Mouse (Mus musculus) activated CD4-positive, CD25-positive, alpha-beta regulatory T cell, adult 4 months (primary cell): ENCODE data around the gene Rab3ip. TPM values are rescaled to one million over a fixed set of nuclear protein-coding genes. Genes with fewer than 3 reads are reported as not detected.

Experiments used
- ATAC-seq: one replicate; pipeline ENCODE4 v1.8.0; 2017
- polyA plus RNA-seq, 2 experiments: library from polyadenylated mRNA; unstranded; fragments of 100-300 nt; shearing (Covaris generic); gene quantifications; one replicate each; pipeline ENCODE4 v1.2.1; 2017

Rab3ip gene
- polyA plus RNA-seq, 2 experiments from 2014 or later, result 12.1 to 15.4 TPM

DNA sequence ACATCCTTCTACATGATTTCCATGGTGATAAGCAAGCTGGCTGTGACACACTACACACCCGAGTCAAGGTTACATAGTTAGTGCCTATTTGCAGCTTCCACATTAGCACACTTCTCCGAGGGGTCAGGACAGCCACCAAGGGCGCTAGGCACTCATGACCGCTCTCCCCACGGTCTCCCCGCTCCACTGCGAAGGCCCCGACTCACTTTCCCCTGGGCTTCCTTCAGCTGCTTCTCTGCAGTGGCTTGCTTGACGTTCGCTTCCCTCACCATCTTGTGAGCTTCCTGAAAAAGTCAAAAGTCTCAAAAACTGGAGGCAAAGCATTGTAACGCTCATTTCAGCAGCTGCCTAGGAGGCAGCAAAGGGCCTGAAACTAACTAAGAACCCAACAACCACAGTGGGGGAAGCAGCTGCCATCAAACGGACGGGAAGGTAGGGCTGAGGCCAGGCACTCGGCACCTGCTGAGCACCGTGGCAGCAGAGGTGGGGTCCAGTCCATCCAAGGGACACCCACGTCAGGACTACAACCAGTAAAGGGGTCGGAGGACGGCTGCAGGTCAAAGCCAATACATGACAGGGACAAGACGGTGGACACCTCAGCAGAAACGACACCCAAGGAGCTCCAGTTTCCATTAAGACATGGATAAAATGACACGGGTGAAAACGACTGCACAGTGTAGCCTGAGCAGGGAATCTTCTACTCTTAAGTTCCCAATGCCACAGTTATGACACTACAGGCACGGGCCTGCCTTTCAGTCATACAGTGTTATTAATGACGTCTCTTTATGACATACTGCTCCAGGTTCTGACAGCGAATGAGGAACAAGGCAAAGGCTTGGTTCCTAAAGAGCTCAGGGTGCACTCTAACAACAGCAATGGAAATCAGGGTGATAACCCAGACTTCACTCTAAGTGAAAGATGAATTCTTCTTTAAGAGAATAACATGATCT, 30.9 kb downstream of the Rab3ip start:
- ATAC-seq, result no peak

- ATAC-seq, result no peak
These were observed 34.0 kb downstream of the Rab3ip start for GRCm38 (mm10) chr10:116916581-116916980.

GRCm38 (mm10) chr10:116915286-116915685, 35.3 kb downstream of the Rab3ip start:
- no peak for ATAC-seq

GRCm38 (mm10) chr10:116914586-116914985, 36.0 kb downstream of the Rab3ip start:
- ATAC-seq, result no peak

DNA sequence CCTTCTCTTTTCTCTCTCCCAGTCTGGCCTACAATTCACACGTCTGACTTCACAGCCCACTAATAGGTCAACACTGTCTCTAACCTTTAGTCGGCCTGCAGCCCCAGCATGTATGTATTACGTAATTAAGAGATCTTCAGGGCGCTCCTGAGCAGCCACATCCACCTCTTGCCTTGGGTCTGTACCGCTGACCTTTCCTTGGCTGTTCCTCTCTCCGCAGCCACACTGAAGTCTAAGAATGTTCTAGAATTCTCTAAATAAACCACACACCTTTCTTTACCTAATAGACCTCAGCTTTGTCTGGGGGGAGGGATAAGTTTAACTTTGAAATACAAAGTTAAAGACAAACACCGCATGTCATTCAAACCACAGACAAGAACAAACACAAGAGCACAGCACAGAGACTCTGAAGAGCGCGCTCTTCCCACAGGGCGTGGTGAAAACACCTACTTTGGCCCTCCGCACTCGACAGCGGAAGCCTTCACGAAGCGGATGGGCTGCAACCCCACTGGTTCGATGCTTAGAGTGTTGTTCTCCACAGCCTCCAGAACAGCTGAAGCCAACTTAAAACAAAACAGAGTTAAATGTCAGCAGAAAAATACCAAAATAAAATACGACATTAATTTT, 36.8 kb downstream of the Rab3ip start:
- ATAC-seq, result peak; percentile 84

DNA sequence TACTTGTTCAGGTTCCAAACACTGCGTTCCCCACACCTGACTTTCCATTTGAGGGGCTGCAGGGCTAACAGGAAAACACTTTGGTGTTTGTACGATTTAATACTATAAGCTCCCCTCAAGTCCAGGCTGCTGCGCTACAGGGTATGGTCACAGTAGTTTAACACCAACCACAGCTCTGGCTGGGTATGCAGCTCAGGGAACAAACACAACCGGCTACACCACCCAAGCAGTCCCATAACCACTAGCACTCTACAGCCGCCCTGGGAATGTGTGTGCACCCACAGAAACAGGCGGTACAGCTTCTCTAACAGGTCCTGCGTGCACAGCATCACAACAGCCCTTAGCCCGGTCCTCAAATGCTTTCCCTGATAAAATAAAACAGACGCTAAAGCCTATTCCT, 37.7 kb downstream of the Rab3ip start:
- no peak for ATAC-seq

GRCm38 (mm10) chr10:116908901-116909642, 41.5 kb downstream of the Rab3ip start:
- no peak for ATAC-seq

GRCm38 (mm10) chr10:116906794-116907193, 43.8 kb downstream of the Rab3ip start:
- ATAC-seq, result no peak

- ATAC-seq, result no peak
These were observed 46.1 kb downstream of the Rab3ip start for GRCm38 (mm10) chr10:116904503-116904908.

- no peak for ATAC-seq
These were observed 54.0 kb downstream of the Rab3ip start, which contains the start of gene Myrfl for GRCm38 (mm10) chr10:116896336-116897177. Myrfl (minus strand) TSS chr10:116896919.

DNA sequence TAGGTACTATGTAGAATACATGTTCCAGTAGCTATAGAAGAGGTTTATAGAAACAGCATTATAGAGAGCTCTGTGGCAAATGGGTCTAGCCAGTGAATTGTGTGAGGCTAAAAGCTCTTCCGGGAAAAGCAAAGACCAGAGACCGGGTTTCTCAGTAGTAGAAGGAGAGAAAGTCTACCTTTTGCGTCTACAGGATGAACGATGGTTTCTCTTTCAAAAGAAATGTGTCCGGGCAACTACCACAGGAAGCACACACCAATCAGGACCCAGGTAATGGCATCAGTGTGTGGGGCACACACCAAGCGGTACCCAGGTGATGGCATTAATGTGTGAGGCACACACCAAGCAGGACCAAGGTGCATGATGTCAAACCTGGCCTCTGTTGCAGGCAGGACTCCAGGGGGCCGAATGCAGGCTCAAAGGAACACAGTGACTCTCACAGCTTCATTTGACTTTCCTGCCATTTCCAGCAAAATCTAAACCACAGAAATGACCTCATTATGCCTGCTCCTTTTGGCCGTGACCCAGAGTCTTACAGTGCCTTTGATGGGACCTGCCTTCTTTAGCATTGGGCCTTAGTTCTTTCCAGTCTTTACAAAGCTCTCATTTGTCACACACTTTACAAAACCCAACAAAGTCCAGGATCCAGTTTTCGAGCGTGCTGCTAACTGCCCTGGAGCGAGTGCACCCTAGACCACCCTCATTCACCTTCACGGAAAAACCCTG, 55.3 kb downstream of the Rab3ip start:
- ATAC-seq, result peak; percentile 73

- no peak for ATAC-seq
These were observed 56.0 kb downstream of the Rab3ip start for GRCm38 (mm10) chr10:116894540-116894939.

GRCm38 (mm10) chr10:116893753-116894152, 56.8 kb downstream of the Rab3ip start:
- ATAC-seq, result peak; percentile 77

DNA sequence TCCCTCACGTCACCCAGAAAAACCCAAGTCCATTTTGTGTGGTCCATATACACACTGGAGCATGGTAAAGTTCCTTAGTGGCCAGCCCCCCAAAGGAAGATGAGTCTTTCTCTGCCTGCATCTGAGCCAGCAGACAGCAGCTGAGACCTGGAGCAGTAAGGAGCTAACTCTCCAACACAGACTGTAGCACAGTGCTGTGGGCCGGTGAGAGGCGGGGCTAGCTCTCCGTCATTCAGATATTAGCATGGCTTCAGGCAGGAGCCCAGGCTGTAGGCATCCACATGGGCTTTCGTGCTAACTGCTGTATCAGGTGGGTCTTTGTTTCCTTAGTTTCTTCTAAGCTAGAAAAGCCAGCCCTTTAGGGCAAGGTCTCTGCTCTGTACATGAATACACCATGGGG, 60.0 kb downstream of the Rab3ip start:
- ATAC-seq, result no peak

- ATAC-seq, result no peak
These were observed 66.0 kb downstream of the Rab3ip start for GRCm38 (mm10) chr10:116884552-116884951.

DNA sequence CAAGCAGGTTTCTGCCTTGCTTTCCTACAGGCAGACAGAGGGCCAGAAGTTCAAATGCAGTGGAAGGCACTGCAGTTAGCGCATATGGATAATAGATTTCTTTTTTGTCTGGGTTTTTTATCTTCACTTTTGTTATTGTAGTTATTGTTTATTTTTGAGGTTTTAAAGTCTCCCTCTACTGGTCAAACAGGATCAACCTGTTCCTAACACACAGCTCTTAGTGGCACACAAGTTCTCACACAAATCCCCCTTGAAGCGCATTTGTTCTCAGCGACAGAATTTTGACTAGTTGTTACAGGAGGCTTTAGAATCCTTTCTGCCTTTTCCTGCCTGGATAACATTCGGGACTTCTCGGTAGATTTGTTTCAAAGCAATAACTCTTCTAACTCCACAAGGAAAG, 67.0 kb downstream of the Rab3ip start:
- ATAC-seq, result no peak

GRCm38 (mm10) chr10:116877436-116877835, 73.1 kb downstream of the Rab3ip start:
- no peak for ATAC-seq

- no peak for ATAC-seq
These were observed 76.1 kb downstream of the Rab3ip start for GRCm38 (mm10) chr10:116874490-116874889.

DNA sequence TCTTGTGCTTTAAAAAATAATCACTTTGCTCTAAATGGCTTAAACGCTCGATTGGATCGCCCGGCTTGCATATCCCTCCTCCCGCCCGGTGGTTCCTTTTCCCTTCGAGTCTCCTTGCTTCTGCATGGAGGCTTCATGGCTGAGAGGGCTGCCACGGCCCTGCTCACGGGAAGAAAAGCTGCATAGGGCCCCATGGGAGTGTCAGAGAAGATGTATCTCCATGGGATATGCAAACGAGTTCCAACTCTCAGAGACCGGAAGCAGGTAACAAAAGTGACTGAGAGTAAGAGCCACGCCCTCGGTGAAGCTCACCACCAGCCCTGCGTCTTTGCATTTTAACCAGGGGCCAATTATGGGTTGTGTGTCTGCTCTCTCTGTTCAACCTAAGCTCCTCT, 78.6 kb downstream of the Rab3ip start:
- ATAC-seq, result no peak

DNA sequence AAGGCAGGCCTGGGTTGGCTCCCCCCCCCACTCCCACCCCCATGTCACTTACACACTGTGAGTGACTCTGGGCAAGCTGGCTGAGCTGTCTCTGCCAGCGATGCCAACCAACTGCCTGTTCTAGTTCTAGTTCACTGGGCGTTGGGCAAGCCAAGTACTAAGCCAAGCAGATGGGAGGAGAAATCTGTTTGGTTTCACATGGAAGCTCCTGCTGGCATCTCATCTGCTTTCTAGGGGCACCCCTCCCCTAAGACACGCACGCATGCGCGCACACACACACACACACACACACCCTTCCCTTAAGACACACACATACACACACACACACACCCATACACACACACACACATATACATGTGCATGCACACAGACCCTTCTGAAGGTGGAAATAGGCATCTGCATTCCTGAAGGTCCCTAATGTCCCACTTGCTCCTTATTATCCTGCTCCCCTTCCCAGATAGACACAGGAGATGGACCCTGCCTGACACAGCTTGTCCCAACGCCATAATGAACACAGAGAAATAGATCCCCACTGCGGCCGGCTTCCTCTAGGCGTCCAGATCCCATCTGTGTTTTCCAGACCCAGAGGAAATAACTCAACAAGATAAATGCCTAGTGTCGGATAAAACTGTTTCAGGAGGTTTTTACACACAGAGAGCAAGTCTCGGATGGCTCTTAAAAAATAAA, 79.1 kb downstream of the Rab3ip start:
- ATAC-seq, result no peak

- ATAC-seq, result no peak
These were observed 79.8 kb downstream of the Rab3ip start for GRCm38 (mm10) chr10:116870819-116871218.
